Mouse (Mus musculus): ENCODE data around the gene Adarb1. TPM values are rescaled to one million over a fixed set of nuclear protein-coding genes. Genes with fewer than 3 reads are reported as not detected.
A peak's percentile ranks its signal among the peaks of the same experiment; 100 is the strongest.

Adarb1 gene
- polyA plus RNA-seq, 1 experiment from 2014 or later = 7.9 TPM

GRCm38 (mm10) chr10:77430771-77431170 lies 12.7 kb upstream of the Adarb1 start:
- no peak for ATAC-seq
- Histone ChIP-seq H3K9ac (no peak overlapping the region), H3K27ac (no peak overlapping the region), H3K27me3 (no peaks in the 10 kb centered on the region), H3K4me3 (no peak overlapping the region), H3K4me2 (no peak overlapping the region), H3K9me3 (replicated peaks) (no peaks in the 10 kb centered on the region), H3K4me1 (peaks cover 7% of the 10 kb centered on the region; the same call in 1 of the 2 replicates), H3K36me3 (ENCODE audit: poor library complexity, severe bottlenecking) (no peaks in the 10 kb centered on the region)

GRCm38 (mm10) chr10:77429921-77430320 lies 11.9 kb upstream of the Adarb1 start:
- Histone ChIP-seq H3K27me3 (no peaks in the 10 kb centered on the region), H3K4me1 (peaks cover 7% of the 10 kb centered on the region; the same call in 1 of the 2 replicates), H3K36me3 (ENCODE audit: poor library complexity, severe bottlenecking) (no peaks in the 10 kb centered on the region), H3K4me2 (no peak overlapping the region), H3K9ac (no peak overlapping the region), H3K9me3 (replicated peaks) (no peaks in the 10 kb centered on the region), H3K27ac (no peak overlapping the region), H3K4me3 (no peak overlapping the region)
- ATAC-seq = no peak
- 90% methylated on average over 5 of the region's 5 CpGs for WGBS

GRCm38 (mm10) chr10:77427610-77428009 lies 9.5 kb upstream of the Adarb1 start:
- no peak for ATAC-seq
- Histone ChIP-seq H3K36me3 (ENCODE audit: poor library complexity, severe bottlenecking) (no peaks in the 10 kb centered on the region), H3K9ac (no peak overlapping the region), H3K27ac (no peak overlapping the region), H3K4me2 (no peak overlapping the region), H3K4me1 (no peaks in the 10 kb centered on the region), H3K27me3 (no peaks in the 10 kb centered on the region), H3K4me3 (no peak overlapping the region), H3K9me3 (replicated peaks) (no peaks in the 10 kb centered on the region)
- 40% methylated on average over 2 of the region's 2 CpGs for WGBS

- Histone ChIP-seq H3K4me1 (peaks cover 17% of the 10 kb centered on the region), H3K27me3 (peaks cover 22% of the 10 kb centered on the region), H3K9me3 (replicated peaks) (no peaks in the 10 kb centered on the region; the same call in 1 of the 2 replicates), H3K4me2 (no peak overlapping the region), H3K4me3 (no peak overlapping the region), H3K36me3 (ENCODE audit: poor library complexity, severe bottlenecking) (no peaks in the 10 kb centered on the region), H3K9ac (no peak overlapping the region), H3K27ac (no peak overlapping the region)
- WGBS = 97% methylated on average over 3 of the region's 3 CpGs
- no peak for ATAC-seq
Observed at GRCm38 (mm10) chr10:77420190-77420589, 2.1 kb upstream of the Adarb1 start.

- Histone ChIP-seq H3K4me2 (peak overlapping the region; percentile 98), H3K9ac (peak overlapping the region; percentile 81), H3K27me3 (peaks cover 24% of the 10 kb centered on the region), H3K36me3 (ENCODE audit: poor library complexity, severe bottlenecking) (no peaks in the 10 kb centered on the region), H3K9me3 (replicated peaks) (no peaks in the 10 kb centered on the region; the same call in 1 of the 2 replicates), H3K27ac (peak overlapping the region; percentile 66), H3K4me1 (peaks cover 17% of the 10 kb centered on the region), H3K4me3 (peak overlapping the region; percentile 75)
- under 1% methylated on average over 70 of the region's 70 CpGs for WGBS
- ATAC-seq = peak; percentile 82
Observed at GRCm38 (mm10) chr10:77417240-77418102, 599 bp downstream of the Adarb1 start.

- H3K9ac ChIP-seq = peak overlapping the region; percentile 81
- WGBS = 4% methylated on average over 24 of the region's 24 CpGs
- peak overlapping the region; percentile 75 for H3K4me3 ChIP-seq
- H3K4me2 ChIP-seq = peak overlapping the region; percentile 98
- peaks cover 17% of the 10 kb centered on the region for H3K4me1 ChIP-seq
- H3K27ac ChIP-seq = no peak overlapping the region
- peaks cover 24% of the 10 kb centered on the region for H3K27me3 ChIP-seq
- ATAC-seq = no peak; the same call in 1 of the 2 replicates
- no peaks in the 10 kb centered on the region for H3K36me3 ChIP-seq (ENCODE audit: poor library complexity, severe bottlenecking)
- H3K9me3 ChIP-seq (replicated peaks) = no peaks in the 10 kb centered on the region; the same call in 1 of the 2 replicates
Observed at GRCm38 (mm10) chr10:77416666-77417239, 1.3 kb downstream of the Adarb1 start.

GRCm38 (mm10) chr10:77415867-77416266 lies 2.2 kb downstream of the Adarb1 start:
- no peak overlapping the region for H3K27ac ChIP-seq
- H3K4me2 ChIP-seq = no peak overlapping the region
- ATAC-seq = no peak
- peaks cover 24% of the 10 kb centered on the region for H3K27me3 ChIP-seq
- no peaks in the 10 kb centered on the region; the same call in 1 of the 2 replicates for H3K9me3 ChIP-seq (replicated peaks)
- no peaks in the 10 kb centered on the region for H3K36me3 ChIP-seq (ENCODE audit: poor library complexity, severe bottlenecking)
- H3K4me1 ChIP-seq = peaks cover 17% of the 10 kb centered on the region
- WGBS = 93% methylated on average over 5 of the region's 5 CpGs
- H3K9ac ChIP-seq = no peak overlapping the region
- H3K4me3 ChIP-seq = no peak overlapping the region

GRCm38 (mm10) chr10:77413791-77414190 lies 4.3 kb downstream of the Adarb1 start:
- no peaks in the 10 kb centered on the region for H3K36me3 ChIP-seq (ENCODE audit: poor library complexity, severe bottlenecking)
- no peak overlapping the region for H3K4me2 ChIP-seq
- WGBS = 61% methylated on average over 2 of the region's 2 CpGs
- H3K4me3 ChIP-seq = no peak overlapping the region
- H3K27ac ChIP-seq = no peak overlapping the region
- ATAC-seq = no peak
- H3K9ac ChIP-seq = no peak overlapping the region
- peaks cover 24% of the 10 kb centered on the region for H3K27me3 ChIP-seq
- H3K9me3 ChIP-seq (replicated peaks) = no peaks in the 10 kb centered on the region
- peaks cover 15% of the 10 kb centered on the region for H3K4me1 ChIP-seq

- Histone ChIP-seq H3K4me2 (no peak overlapping the region), H3K27ac (no peak overlapping the region), H3K4me1 (no peaks in the 10 kb centered on the region), H3K27me3 (peaks cover 3% of the 10 kb centered on the region; the same call in 1 of the 2 replicates), H3K36me3 (ENCODE audit: poor library complexity, severe bottlenecking) (no peaks in the 10 kb centered on the region), H3K4me3 (no peak overlapping the region), H3K9me3 (replicated peaks) (no peaks in the 10 kb centered on the region), H3K9ac (no peak overlapping the region)
- no peak for ATAC-seq
- WGBS = 76% methylated on average over 2 of the region's 2 CpGs
Observed at GRCm38 (mm10) chr10:77409154-77409553, 8.9 kb downstream of the Adarb1 start.

GRCm38 (mm10) chr10:77408241-77408640 lies 9.8 kb downstream of the Adarb1 start:
- H3K9ac ChIP-seq = no peak overlapping the region
- H3K4me1 ChIP-seq = no peaks in the 10 kb centered on the region
- H3K27me3 ChIP-seq = no peaks in the 10 kb centered on the region
- no peak for ATAC-seq
- H3K9me3 ChIP-seq (replicated peaks) = no peaks in the 10 kb centered on the region
- H3K27ac ChIP-seq = no peak overlapping the region
- no peak overlapping the region for H3K4me2 ChIP-seq
- H3K36me3 ChIP-seq (ENCODE audit: poor library complexity, severe bottlenecking) = no peaks in the 10 kb centered on the region
- 89% methylated on average over 9 of the region's 9 CpGs for WGBS
- no peak overlapping the region for H3K4me3 ChIP-seq

- Histone ChIP-seq H3K4me2 (no peak overlapping the region), H3K27me3 (no peaks in the 10 kb centered on the region), H3K27ac (no peak overlapping the region), H3K9me3 (replicated peaks) (no peaks in the 10 kb centered on the region), H3K4me1 (no peaks in the 10 kb centered on the region), H3K4me3 (no peak overlapping the region), H3K36me3 (ENCODE audit: poor library complexity, severe bottlenecking) (no peaks in the 10 kb centered on the region), H3K9ac (no peak overlapping the region)
- no peak for ATAC-seq
- 89% methylated on average over 6 of the region's 6 CpGs for WGBS
Observed at GRCm38 (mm10) chr10:77406486-77406885, 11.6 kb downstream of the Adarb1 start.

- 85% methylated on average over 1 of the region's 1 CpGs for WGBS
Observed at GRCm38 (mm10) chr10:77402463-77402862, 15.6 kb downstream of the Adarb1 start.

More at GRCm38 (mm10) chr10:77402463-77402862, 15.6 kb downstream of the Adarb1 start:
- ATAC-seq = no peak
- Histone ChIP-seq H3K36me3 (ENCODE audit: poor library complexity, severe bottlenecking) (no peaks in the 10 kb centered on the region), H3K4me1 (no peaks in the 10 kb centered on the region), H3K4me2 (no peak overlapping the region), H3K9ac (no peak overlapping the region), H3K4me3 (no peak overlapping the region), H3K27me3 (no peaks in the 10 kb centered on the region), H3K9me3 (replicated peaks) (no peaks in the 10 kb centered on the region), H3K27ac (no peak overlapping the region)
